Mouse (Mus musculus): ENCODE measurements around the gene Slc15a2.

Gene Slc15a2

DNA sequence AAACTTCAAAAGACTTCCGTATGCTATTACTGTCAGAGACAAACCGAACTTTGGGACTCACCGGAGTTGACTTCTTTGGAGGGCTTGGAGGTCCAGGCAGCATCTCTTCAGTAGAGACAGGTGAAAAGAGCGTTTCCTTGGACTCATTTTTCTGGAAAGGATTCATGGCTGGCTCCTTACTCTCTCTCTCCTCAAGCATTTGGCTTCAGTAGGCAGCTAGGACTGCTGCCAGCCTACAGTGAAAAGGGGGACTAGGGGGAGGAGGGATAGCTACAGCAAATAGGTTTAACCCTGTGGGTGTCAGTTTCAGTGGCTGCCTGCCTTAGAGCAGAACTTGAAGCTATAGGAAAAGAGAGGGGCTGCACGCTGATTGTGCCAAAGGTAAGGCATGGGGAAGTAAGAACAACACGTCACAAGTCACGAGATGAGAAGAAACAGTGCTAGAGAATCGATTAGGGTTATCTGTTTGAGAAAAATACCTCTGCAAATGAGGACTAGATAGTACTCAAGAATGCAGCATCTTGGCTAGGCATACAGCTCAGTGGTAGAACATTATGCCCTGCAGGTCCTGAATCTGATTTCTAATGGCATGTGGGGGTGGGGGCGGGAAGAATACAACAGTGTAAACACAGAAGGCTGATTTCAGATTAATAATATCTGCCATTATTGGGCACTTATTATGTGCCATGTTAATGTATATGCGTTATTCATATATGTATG is at the start of gene Slc15a2:
Gene Slc15a2 (minus strand): TSS at position 369 of the 720 bp plus-strand sequence.
- DNase-seq, result peak in 1 of 2 experiments; percentile 12

DNA sequence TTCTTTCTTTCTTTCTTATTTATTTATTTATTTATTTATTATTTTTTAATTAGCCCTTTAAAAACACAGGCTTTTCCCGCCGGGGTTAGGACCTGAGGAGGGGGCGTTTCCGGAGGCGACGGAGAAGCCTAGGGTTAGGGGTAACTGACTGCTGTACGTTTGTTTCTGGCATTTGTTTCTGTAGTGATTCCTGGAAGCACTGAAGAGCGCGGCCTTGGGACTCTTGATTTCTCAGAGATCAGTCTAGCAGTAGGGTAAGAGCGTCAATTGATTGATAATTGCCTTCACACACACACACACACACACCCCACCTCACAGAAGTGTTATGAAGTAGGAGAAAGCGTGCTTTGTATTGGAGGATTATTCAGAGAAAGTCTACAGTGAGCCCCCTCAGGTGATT is 44.1 kb upstream of the Slc15a2 start:
- no peak for DNase-seq

DNA sequence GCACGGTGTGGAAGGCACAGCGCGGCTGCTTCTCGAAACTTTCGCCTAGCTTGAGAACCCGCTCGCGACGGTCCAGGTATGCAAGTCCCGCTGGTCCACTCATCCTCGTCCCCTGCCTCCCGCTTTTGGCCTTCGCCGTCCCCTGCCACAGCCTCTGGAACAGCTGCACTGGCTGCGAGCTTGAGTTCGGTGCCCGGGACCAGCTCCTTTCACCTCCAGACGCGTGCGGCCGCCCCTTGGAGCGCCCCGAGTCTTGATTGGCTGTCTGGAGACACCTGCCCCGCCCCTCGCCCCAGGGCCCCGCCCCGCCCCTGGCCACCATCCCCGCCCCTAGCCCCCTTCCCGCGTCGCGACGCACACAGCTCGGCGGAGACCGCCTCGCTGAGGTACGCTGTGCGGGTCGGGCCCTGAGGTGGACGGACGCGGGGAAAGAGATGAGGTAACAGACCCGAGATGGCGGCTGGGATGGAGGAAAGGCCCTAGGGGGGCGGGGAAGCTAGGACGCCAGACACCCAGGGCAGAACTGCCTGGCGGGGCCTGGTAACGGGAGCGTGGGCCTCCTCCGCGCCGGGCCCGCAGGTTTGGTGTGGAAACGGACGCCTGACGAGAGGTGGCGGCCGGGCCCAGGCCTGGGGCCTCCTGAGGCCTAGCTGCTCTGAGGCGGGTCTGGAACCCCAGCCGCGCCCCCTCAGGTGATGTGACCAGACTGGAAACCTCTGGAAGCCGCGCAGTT is 43.5 kb upstream of the Slc15a2 start, which contains the start of gene Iqcb1:
Gene Iqcb1 (plus strand): TSS at position 332 of the 733 bp plus-strand sequence.
- DNase-seq, result peak; percentile 86 to 87

DNA sequence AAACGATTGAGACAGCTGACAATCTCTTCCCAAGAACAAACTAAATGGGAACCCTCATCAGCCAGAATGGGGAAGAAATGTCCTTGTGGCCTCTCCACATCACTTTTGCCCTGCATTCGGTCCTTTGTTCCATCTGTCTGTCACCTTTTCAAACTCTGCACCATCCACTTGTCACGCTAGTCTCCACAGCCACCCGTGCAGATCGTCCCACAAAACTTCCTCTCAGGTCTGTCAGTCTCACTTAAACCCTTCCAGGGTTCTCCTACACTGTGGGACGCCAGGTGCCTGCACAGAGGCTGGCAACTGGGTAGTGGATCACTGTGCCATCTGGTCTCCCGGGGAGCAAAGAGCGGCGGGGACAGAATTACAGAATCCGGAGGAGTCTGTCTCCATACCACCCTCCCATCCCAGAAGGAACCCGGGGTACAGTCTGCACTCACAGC is 42.9 kb upstream of the Slc15a2 start:
- DNase-seq, result no peak

DNA sequence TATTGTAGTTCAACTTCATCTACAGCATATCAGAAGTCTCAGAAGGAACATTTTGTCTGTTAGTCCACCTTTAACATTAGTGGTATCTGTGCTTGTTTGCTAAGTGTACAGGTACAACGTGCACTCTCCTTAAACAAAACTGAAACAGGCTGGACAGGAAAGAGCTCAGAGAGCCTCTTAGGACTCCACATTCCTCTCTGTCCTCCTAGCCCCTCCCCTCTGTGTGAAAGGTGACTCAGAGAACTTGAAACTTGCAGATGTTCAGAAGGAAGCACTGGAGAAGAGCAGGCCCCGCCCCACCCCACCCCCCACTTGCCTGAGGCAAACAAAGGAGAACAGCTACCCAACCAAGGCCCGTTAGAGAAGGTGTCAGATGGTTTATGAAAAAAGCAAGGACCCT is 36.7 kb upstream of the Slc15a2 start:
- DNase-seq, result no peak

DNA sequence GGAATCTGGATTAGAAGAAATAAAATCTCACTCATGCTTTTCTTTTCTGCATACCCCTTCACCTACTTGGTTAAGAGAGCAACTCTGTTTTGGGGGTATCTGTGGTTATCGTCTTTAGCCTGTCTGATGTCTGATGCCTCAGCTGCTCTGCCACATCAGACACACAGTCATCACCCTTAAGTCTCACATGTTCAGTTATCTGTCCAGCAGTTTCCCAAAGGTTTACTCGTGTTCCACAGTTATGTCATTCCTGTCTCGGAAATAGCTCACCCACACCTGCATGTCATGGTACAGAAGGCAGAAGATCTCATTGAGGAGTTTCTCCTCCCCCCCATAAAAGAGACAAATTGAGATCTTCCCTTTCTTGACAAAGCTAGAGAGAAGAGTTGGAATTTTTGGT is 36.0 kb upstream of the Slc15a2 start:
- no peak for DNase-seq

DNA sequence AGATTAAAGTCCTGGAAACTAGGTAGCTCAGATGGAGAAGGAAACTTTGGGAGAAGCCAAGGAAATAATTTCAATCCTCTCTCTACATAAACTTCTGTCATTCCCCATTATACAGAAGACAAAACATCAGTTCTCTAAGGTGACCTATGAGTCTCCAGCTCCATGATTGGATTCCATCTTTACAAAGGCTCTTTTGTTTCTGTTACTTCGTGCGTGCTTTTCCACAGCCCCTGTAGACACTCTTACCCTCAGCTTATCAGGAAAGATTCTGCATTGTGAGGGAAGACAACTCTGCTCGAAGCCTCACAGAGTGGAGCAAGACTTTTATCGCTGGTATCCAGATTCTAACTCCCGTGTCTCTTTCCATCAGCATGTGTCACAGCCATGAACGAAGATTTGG is 35.3 kb upstream of the Slc15a2 start:
- DNase-seq, result no peak

DNA sequence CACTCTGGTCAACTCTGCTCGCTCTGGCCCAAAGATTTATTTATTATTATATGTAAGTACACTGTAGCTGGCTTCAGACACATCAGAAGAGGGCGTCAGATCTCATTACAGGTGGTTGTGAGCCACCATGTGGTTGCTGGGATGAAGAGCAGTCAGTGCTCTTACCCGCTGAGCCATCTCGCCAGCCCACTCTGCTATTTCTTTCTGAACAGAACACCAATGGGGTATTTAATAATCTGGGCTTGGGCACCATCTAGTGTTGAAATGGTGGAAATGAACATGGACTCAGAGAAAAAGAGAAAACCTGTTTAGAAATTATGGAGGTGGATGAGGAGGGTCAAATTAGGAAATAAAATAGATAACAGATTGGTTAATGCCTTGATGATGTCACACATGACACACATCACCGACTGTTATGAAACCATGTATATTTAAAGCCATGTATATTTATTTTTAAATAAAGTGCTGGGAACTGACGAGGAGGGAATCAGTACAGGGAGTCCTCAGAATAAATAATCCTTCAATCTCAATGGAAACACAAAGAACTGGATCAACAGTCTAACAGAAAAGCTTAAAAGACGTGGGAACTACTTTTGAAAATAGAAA is 32.7 kb upstream of the Slc15a2 start:
- DNase-seq, result peak; percentile 58 to 70

DNA sequence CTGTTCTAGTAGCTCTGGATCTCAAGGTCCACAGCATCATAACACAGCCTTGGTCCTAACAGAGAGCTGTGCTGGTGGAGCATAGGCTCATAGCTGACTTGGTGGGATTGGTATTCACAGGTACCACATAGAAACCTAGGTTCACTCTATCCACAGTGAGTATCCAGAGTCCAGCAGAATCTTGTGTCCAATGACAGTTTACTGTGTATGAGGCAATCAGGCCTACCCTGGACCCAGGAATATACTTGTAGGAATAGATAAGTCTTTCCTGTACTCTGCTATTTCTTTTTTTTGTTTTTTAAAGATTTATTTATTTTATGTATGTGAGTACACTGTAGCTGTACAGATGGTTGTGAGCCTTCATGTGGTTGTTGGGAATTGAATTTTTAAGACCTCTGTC is 32.2 kb upstream of the Slc15a2 start:
- DNase-seq, result no peak

DNA sequence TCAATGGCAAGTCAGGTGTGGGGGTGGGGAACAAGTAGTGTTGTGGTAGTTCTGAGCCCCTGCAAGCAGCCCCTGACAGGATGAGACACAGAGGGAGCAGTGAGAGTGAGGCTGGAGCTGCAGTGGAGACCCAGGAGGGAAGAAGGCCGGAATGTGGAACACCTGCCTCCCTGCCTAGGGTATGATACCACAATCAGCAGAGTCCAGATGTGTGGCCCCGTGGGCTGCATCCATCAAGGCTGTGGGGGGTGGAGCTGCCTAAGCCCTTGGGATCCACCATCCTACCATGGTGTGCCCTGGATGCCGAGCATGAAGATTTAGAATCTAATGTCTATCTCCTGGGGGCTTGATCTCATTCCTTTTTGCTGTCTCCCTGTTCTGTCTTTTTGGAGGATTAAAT is 28.9 kb upstream of the Slc15a2 start:
- no peak for DNase-seq

DNA sequence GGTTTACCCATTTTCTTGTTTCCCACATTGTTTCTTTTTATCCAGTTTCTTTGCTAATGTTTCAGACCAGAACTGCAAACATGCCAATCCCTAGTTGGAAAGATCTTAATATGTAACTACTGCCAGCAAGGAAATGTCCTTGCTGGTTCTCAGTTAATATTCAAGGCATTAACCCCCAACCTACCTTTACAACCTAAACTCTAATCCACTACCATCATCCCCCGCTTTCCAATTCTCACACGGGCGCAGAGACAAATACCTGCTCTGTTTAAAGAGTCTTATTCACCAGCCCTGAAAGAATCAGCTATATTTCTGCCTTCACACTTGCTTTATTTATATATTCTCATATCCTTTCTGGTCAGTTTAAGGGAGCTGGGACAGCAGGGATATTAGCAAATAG is 23.9 kb upstream of the Slc15a2 start:
- DNase-seq, result no peak

DNA sequence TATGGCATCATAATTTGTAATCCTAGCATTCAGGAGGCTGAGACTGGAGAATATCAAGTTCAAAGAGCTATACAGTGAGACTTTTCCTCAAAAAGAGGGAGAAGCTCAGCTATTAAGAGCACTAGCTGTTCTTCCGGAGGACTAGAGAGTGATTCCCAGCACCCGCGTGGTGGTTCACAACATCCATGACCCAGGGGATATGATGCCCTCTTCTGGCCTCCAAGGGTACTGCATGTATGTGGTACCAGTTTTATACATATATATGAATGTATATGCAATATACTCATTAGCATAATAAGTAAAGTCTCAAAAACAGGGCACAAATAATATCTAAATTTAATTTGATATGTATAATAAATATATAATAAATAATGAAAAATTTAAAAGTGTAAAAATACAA is 17.6 kb upstream of the Slc15a2 start:
- DNase-seq, result no peak

DNA sequence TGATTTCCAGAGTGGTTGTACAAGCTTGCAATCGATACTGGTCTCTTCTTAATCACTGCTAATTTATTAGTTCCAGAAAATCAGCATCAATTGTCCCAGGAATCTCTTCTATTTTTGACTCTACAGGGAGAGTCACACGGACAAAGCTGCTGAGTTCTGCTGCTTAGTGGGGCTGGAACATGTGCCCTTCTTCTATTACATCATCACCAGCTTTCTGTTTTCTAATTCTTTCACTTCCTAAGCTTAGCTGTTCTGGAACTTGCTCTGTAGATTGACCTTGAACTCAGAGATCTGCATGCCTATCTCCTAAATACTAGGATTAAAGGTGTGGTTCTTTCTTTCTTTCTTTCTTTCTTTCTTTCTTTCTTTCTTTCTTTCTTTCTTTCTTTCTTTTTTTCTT is 13.6 kb upstream of the Slc15a2 start:
- DNase-seq, result no peak

DNA sequence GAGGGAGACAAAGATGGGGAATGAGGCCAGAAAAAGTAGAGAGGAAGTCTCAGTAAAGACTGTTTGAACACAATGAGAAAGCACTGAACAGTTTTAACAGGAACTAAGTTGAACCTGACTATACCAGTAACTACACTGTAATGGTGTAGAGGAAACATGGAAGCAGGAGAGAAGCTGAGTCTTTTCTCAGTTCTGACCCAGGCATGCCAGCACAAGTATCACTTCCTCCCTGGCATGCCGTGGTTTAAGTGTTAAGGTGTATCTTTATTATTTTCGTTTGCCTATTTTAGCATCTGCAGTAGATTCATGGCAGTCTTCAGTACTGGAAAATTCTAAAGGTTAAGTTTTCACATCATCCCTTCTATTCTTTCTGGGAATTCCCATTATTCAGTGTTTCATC is 10.2 kb upstream of the Slc15a2 start:
- DNase-seq, result no peak

DNA sequence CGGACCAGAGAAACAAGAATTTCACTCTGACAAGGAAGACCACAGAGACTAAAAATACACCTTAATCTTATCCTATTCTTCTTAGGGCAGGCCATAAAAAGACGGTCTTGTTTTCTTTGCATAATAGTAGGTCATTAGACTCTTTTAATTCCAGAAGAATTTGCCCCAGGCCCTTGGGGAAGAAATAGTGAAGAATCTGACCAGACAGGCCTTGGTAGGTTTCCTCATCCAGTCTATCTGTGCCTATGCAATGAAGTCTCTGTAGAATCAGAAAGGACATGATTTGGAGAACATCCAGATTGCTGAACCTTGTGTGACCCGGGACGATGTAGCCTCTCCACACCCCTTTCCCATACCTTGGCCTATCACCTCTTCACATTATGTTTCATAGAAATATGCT is 5.4 kb upstream of the Slc15a2 start:
- DNase-seq, result no peak

DNA sequence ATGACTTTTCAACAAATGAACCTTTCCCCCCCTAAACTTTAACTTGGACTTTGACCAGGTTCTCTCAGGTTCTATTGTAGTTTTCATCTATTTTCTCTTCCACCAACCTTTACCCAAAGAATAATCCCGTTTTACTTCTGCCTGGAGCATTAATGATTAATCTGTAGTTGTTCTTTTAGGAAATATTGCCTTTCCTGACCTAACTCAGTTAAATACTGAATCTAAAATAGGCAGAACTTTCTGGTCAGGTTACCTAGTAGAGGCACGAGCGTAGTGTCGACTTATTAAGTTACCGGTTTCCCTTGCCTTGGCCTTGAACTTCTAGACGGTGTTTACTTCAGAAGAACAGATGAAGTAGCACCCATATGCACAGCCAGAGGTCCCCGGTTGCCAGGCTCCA is 1.7 kb upstream of the Slc15a2 start:
- DNase-seq, result no peak

DNA sequence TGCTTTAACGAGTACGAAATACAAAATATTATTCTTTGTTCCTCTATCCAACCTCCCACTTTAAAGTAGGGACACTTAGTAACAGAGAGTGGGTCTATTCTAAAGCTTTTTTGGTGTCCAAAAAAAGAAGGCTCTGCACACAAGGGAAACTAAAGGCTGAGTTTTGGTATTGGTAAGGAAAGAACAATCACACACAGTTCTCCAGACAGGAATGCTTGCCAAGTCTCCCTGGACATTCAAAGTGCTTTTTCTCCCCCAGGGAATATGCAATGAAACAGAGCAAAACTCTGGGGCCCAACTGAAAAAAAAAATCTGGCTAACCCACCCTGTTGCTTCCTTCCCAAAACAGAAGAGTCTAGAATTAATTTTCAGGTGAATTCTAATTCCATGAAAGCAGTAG is 616 bp downstream of the Slc15a2 start:
- DNase-seq, result no peak

DNA sequence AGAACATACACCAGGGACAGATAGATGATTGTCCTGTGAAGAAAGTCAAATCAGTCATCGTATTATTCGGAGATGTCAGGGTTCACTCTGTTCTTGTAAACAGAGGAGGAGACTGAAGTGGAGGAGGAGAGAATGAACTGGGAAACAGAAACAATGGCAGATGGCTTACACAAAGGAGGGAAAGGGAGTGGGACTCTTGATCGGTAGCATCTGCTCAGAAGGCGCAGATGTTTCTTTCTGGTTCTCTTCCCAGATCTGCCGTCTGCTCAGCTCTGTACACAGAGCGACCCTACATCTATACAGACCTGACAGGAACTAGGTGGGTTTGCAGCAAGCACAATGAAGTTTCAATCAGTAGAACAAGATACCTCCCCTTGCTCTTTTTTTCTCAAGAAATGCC is 9.1 kb downstream of the Slc15a2 start:
- no peak for DNase-seq

DNA sequence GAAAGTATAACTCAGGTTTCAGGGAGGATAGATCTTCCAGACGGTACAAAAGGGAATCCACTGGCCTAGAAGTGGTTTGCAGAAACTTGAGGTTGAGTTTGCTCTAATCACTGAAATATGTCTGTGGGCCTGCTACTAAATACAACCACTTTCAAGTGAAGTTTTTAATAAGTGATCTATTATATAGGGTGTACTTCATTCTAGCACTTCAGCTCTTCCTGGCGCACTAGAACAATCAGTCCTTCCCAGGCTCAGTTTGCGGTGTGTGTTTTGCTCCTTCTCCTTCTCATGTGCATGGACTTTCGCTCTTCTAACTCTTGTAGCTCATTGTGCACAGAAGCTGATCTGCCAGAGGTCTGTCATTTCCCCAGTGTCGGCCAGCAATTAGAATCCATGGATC is 11.8 kb downstream of the Slc15a2 start:
- DNase-seq, result no peak

DNA sequence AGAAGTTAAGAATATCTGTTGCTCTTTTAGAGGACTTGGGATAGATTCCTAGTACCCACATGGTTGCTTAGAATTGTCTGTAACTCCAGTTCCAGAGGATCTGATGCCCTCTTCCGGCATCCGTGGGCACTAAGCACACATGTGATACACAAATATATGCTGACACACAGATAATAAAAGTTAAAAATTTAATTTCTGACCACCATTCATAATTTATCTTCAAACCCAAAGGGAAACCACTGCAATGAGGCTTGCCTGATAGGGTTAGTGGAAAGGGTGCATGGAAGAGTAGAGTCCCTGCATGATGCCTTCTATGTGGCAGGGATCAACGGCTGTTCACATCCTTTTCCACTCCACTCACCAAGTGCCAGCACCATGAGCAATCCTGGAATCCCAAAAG is 13.1 kb downstream of the Slc15a2 start:
- no peak for DNase-seq

DNA sequence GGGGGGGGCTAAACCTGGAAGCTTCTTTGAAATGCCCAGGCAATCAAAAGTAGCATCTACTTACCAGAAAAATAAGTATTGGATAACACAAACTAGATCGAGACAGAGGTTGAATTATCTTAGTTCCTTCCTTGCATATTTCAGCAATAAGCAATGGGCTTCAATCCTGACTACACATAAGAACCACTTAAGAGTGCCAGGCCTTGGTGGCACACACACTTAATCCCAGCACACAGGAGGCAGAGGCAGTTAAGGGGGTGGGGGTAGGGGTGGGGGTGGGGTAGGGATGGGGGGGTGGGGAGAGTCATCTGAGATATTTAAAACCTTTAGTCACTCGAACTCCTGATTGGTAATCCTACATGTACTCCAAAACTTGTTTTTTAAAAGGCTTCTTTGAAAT is 13.5 kb downstream of the Slc15a2 start:
- no peak for DNase-seq

DNA sequence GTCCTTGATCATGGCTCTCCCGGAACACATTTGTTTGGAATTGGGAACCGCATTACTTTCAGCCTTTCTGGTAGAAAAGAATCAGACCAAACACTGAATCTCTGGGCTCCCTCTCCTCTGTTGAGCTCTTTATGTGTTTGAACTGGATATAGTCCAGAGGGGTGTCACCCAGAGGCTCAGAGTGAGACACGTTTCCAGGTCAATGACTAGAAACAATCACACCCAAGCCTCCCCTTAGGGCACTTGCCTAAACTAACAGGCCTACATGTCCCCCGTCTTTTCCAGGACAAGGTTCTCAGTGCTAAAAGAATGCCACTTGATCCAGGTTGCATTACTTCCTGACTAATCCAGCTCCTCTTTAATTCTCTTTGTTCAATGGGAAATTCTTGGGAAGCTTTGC is 13.9 kb downstream of the Slc15a2 start:
- no peak for DNase-seq

DNA sequence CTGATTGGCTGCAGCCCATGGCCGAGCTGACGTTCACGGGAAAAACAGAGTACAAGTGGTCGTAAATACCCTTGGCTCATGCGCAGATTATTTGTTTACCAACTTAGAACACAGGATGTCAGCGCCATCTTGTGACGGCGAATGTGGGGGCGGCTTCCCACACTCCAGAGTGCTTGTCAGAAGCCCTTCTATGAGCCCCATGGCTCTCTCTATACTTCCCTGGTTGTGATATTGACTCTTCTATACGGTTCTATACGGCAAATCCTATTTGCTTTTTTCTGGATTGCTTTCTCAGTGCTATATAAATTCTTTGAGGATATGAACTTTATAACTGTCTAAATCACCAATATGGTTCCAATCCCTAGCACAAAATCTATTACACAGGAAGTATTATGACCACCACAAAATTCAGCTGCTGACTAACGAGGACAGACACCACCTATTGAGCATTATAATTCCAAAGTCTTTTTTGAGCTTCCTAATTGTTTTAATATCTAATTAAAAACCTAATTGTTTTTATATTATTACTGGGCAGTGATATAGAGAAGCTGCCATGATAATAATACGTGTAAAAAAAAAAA is 14.5 kb downstream of the Slc15a2 start:
- DNase-seq, result peak in 1 of 2 experiments; percentile 9

DNA sequence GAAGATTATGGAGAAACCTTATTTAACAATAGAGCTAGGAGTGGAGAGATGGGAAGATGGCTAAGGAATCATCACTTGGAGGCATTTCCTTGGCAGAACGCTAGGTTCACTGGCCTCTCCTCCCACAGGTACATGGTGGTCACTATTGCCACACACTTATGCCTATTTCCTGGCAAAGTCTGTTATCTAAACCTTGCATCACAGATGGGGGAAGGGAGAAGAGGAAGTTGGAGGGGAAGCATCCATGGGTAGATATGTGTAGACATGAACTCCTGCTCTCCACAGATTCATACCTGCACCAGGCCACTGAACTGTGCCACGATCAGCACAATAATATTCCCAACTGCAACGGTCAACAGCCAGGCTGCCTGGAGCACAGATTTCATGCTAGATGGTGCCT is 32.8 kb downstream of the Slc15a2 start:
- DNase-seq, result no peak

All from cerebellum, adult 18-20 months (tissue).